Mouse (Mus musculus) spleen, adult 2 months (tissue): ENCODE measurements around the gene Nufip2. TPM values are rescaled to one million over a fixed set of nuclear protein-coding genes. Genes with fewer than 3 reads are reported as not detected.
A peak's percentile ranks its signal among the peaks of the same experiment; 100 is the strongest.

Experiments
- DNase-seq, 2 experiments: peaks; one replicate each; pipeline versions ENCODE4 v3.0.0 to v3.0.0-alpha.2; 2012 to 2021; ENCODE audit warnings: low spot score in 2 of 2, low read depth in 1 of 2
- H3K27ac ChIP-seq: fragments of 200-500 bp; 2 replicates; pipeline ENCODE4 v1.5.1; 2012; ENCODE audit warnings: low read length, inconsistent platforms; ENCODE audit not compliant: insufficient read depth
- H3K27me3 ChIP-seq: fragments of 200-500 bp; 2 replicates; pipeline ENCODE4 v1.6.1; 2012; ENCODE audit warnings: mild to moderate bottlenecking, moderate library complexity, low read length, inconsistent platforms; ENCODE audit not compliant: control insufficient read depth, insufficient read depth
- H3K36me3 ChIP-seq: fragments of 200-500 bp; 2 replicates; pipeline ENCODE4 v1.6.1; 2012; ENCODE audit warnings: mild to moderate bottlenecking, low read length, inconsistent platforms; ENCODE audit not compliant: control insufficient read depth, insufficient read depth
- H3K4me1 ChIP-seq: fragments of 200-500 bp; 2 replicates; pipeline ENCODE4 v1.6.1; 2011; ENCODE audit warnings: inconsistent platforms; ENCODE audit not compliant: control insufficient read depth, insufficient read depth, insufficient read length
- H3K4me3 ChIP-seq: fragments of 200-500 bp; 2 replicates; pipeline ENCODE4 v1.5.1; 2011; ENCODE audit warnings: mild to moderate bottlenecking, inconsistent platforms; ENCODE audit not compliant: insufficient read depth, insufficient read length; ENCODE audit errors: extremely low read depth
- CTCF ChIP-seq: fragments of 200-500 bp; IDR thresholded peaks from 2 replicates; pipeline ENCODE4 v1.5.1; 2011; ENCODE audit warnings: mild to moderate bottlenecking, inconsistent platforms; ENCODE audit not compliant: insufficient read depth, insufficient read length, insufficient replicate concordance; ENCODE audit errors: extremely low read depth
- POLR2A ChIP-seq: fragments of 200-500 bp; IDR thresholded peaks from 2 replicates; pipeline ENCODE4 v1.6.1; 2011; ENCODE audit warnings: low read depth, low read length, inconsistent platforms
- WGBS: fragments of 180-500 bp; shearing (Covaris S2); methylation state at CpG from one replicate; pipeline ENCODE4 v1.1.7; 2018; 5-methylcytosine and 5-hydroxymethylcytosine counted together
- polyA plus RNA-seq: library from polyadenylated mRNA; depleted of rRNA; stranded (reverse); fragments of >200 nt; gene quantifications from 2 replicates; pipeline ENCODE4 v1.2.3, GENCODE M21; 2012

Gene Nufip2
- polyA plus RNA-seq, 1 experiment: 13.5 TPM

- peaks cover 1% of the 10 kb centered on the region; the same call in 1 of the 2 replicates for H3K36me3 ChIP-seq
- no peaks in the 10 kb centered on the region for H3K4me1 ChIP-seq
- H3K27me3 ChIP-seq: no peaks in the 10 kb centered on the region; the same call in 1 of the 2 replicates
- WGBS: 71% methylated on average over 2 of the region's 2 CpGs
- no peak overlapping the region for H3K27ac ChIP-seq
- DNase-seq: no peak
- TF ChIP-seq POLR2A (no peak), CTCF (no peak)
- H3K4me3 ChIP-seq: no peak overlapping the region
Measured at GRCm38 (mm10) chr11:77684896-77685295, 1.1 kb upstream of the Nufip2 start.

- peaks cover 1% of the 10 kb centered on the region; the same call in 1 of the 2 replicates for H3K36me3 ChIP-seq
- peak overlapping the region; percentile 78 for H3K4me3 ChIP-seq
- no peaks in the 10 kb centered on the region; the same call in 1 of the 2 replicates for H3K4me1 ChIP-seq
- under 1% methylated on average over 30 of the region's 30 CpGs for WGBS
- peak overlapping the region; percentile 100 for H3K27ac ChIP-seq
- no peaks in the 10 kb centered on the region; the same call in 1 of the 2 replicates for H3K27me3 ChIP-seq
- TF ChIP-seq POLR2A: no peak
- TF ChIP-seq CTCF: no peak
- peak in 1 of 2 experiments; percentile 36 for DNase-seq
Measured at GRCm38 (mm10) chr11:77686346-77686840, 438 bp downstream of the Nufip2 start.

- peak; percentile 15 to 52 for DNase-seq
- WGBS: under 1% methylated on average over 61 of the region's 76 CpGs
- TF ChIP-seq CTCF: no peak
- no peak for TF ChIP-seq POLR2A
- Histone ChIP-seq H3K27me3 (no peaks in the 10 kb centered on the region; the same call in 1 of the 2 replicates), H3K4me1 (no peaks in the 10 kb centered on the region; the same call in 1 of the 2 replicates), H3K36me3 (peaks cover 6% of the 10 kb centered on the region), H3K4me3 (peak overlapping the region; percentile 78), H3K27ac (peak overlapping the region; percentile 100)
Measured at GRCm38 (mm10) chr11:77686841-77687540, 1.0 kb downstream of the Nufip2 start.

GRCm38 (mm10) chr11:77687541-77688131 lies 1.7 kb downstream of the Nufip2 start:
- 2% methylated on average over 39 of the region's 40 CpGs for WGBS
- no peaks in the 10 kb centered on the region; the same call in 1 of the 2 replicates for H3K4me1 ChIP-seq
- peak overlapping the region; percentile 83 for H3K27ac ChIP-seq
- peaks cover 13% of the 10 kb centered on the region for H3K36me3 ChIP-seq
- TF ChIP-seq POLR2A (no peak), CTCF (no peak)
- peak in 1 of 2 experiments; percentile 26 for DNase-seq
- no peaks in the 10 kb centered on the region; the same call in 1 of the 2 replicates for H3K27me3 ChIP-seq
- peak overlapping the region; percentile 78 for H3K4me3 ChIP-seq

- Histone ChIP-seq H3K27me3 (no peaks in the 10 kb centered on the region), H3K4me1 (no peaks in the 10 kb centered on the region; the same call in 1 of the 2 replicates), H3K36me3 (peaks cover 19% of the 10 kb centered on the region), H3K27ac (no peak overlapping the region), H3K4me3 (no peak overlapping the region)
- WGBS: 93% methylated on average over 3 of the region's 3 CpGs
- TF ChIP-seq CTCF (no peak), POLR2A (no peak)
- no peak for DNase-seq
Measured at GRCm38 (mm10) chr11:77693026-77693425, 7.1 kb downstream of the Nufip2 start.

GRCm38 (mm10) chr11:77697232-77697631 lies 11.3 kb downstream of the Nufip2 start:
- no peak overlapping the region for H3K4me3 ChIP-seq
- DNase-seq: no peak
- no peaks in the 10 kb centered on the region for H3K4me1 ChIP-seq
- peaks cover 14% of the 10 kb centered on the region for H3K36me3 ChIP-seq
- no peak overlapping the region for H3K27ac ChIP-seq
- TF ChIP-seq POLR2A (no peak), CTCF (no peak)
- WGBS: 19% methylated on average over 2 of the region's 2 CpGs
- H3K27me3 ChIP-seq: no peaks in the 10 kb centered on the region

- Histone ChIP-seq H3K36me3 (peaks cover 14% of the 10 kb centered on the region), H3K27me3 (no peaks in the 10 kb centered on the region), H3K4me3 (no peak overlapping the region), H3K27ac (no peak overlapping the region), H3K4me1 (no peaks in the 10 kb centered on the region)
- WGBS: 78% methylated on average over 3 of the region's 3 CpGs
- no peak for TF ChIP-seq POLR2A
- no peak for DNase-seq
Measured at GRCm38 (mm10) chr11:77705920-77706319, 20.0 kb downstream of the Nufip2 start.
